Mouse (Mus musculus) CD4-positive, CD25-positive, alpha-beta regulatory T cell, adult 2 months (primary cell): ENCODE results near the gene Ap1s1.
A peak's percentile ranks its signal among the peaks of the same experiment; 100 is the strongest.

Experiments
- DNase-seq: peaks from one replicate; pipeline ENCODE4 v3.0.0-alpha.2; 2012; ENCODE audit warnings: low read depth, low spot score

Gene Ap1s1

GRCm38 (mm10) chr5:137065454-137065853 is 19.5 kb upstream of the Ap1s1 start:
- DNase-seq, result no peak

DNA sequence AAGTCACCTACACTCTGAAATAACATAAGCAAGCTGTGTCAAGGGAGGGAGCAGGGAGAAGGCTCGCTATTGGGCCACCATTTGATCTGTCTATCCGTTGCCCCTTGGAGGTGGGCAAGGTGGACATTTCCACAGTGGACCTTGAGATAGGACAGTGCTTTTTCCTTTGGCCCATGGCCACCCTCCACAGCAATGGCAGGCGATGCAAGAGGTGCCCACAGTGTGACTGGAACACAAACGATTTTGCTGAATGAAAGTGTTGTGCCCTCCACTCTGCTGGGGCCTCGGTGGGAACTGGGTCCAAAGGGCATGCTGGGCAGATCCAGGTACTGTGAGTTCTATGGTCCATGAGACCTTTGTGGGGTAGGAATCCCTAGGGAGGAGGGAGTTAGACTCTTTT is 16.7 kb upstream of the Ap1s1 start:
- no peak for DNase-seq

GRCm38 (mm10) chr5:137061809-137062481 is 16.0 kb upstream of the Ap1s1 start:
- DNase-seq, result peak; percentile 70

GRCm38 (mm10) chr5:137054873-137055272 is 8.9 kb upstream of the Ap1s1 start:
- DNase-seq, result no peak

- no peak for DNase-seq
Observed at GRCm38 (mm10) chr5:137054299-137054698, 8.4 kb upstream of the Ap1s1 start.

DNA sequence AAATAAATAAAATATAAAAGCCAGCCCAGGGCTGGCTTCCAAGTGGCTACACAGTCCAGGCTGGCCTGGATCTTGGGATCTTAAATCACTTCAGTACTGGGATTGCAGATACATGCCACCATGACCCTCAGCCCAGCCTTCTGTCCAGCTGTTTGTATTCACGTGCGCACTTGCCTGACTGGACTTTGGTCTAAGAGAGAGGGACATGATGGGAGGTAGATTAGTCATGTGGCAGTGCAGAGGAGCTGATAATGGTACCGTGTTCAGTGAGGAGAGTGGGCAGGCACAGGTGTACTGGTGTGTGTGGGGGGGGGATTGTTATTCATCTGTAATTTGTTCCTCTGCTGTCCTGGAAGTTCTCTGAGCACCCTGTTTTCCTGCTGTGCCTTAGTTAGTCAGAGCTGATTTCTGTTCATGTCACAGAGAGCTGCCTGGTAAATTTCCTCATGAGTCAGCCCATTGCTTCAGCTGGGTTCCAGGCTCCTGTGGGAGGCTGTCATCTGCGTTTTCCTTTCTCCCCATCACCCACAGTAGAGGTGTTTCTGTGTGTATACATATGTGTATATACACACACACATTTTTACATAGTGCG is 6.1 kb upstream of the Ap1s1 start:
- DNase-seq, result no peak

DNA sequence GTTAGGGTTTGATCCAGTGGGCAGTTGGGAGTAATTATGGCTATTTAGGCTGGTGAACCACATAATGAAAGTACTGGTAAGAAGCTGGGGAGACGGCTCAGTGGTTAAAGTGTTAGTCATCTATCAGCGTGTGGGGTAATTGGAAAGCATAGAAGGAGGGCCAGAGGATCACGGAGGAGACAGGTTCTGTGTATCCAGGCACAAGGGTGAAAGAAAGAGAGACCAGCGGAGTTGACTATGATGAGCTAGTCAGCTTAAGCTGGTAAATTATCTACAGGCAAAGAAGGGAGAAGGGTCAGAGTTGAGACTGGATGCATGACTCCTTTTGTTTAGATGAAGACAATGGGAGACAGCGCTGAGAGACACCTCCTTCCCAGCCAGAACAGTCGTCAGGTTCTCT is 5.2 kb upstream of the Ap1s1 start:
- DNase-seq, result no peak

- DNase-seq, result no peak
Observed at GRCm38 (mm10) chr5:137046991-137047390, 1.1 kb upstream of the Ap1s1 start.

- no peak for DNase-seq
Observed at GRCm38 (mm10) chr5:137046324-137046718, 386 bp upstream of the Ap1s1 start.

- DNase-seq, result no peak
Observed at GRCm38 (mm10) chr5:137043997-137044396, 1.9 kb downstream of the Ap1s1 start.

DNA sequence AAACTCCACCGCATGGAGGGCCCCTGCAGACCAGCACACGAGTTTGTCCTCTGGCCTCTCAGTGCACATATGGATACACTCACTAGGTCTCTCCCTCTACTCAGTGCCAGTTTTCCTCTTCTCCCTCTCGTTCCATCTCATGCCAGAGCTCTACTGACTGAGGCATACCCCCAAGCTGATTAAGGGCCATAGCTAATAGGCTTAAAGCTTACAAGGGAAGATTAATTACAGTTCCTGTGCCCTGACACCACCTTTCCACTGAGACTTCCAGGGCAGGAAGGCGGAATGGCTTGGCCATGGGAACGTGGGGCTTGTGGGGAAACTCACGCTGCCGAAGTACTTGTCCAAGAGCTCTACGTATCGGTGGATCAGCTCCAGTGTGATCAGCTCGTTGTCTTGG is 4.5 kb downstream of the Ap1s1 start:
- DNase-seq, result no peak

GRCm38 (mm10) chr5:137039453-137039852 is 6.5 kb downstream of the Ap1s1 start:
- no peak for DNase-seq

DNA sequence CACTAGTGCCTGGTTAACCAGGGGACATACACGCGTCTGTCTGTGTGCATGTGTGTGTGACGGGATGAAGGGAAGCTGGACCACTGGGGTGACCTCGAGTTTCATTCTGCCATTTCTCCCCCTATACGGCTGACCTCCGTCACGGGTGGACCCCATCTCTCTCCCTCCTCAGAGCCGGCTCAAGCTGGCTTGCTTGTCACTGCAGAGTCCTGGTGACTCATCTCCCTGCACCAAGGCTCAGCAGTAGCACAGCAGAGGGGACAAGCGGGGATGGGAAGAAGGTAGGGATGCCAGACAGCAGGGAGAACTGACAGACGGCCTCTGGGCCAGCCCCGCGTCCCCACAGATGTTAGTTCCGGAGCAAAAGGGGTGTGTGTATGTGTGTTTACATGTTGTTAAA is 9.7 kb downstream of the Ap1s1 start:
- no peak for DNase-seq

GRCm38 (mm10) chr5:137032641-137033074 is 13.3 kb downstream of the Ap1s1 start:
- peak; percentile 94 for DNase-seq

DNA sequence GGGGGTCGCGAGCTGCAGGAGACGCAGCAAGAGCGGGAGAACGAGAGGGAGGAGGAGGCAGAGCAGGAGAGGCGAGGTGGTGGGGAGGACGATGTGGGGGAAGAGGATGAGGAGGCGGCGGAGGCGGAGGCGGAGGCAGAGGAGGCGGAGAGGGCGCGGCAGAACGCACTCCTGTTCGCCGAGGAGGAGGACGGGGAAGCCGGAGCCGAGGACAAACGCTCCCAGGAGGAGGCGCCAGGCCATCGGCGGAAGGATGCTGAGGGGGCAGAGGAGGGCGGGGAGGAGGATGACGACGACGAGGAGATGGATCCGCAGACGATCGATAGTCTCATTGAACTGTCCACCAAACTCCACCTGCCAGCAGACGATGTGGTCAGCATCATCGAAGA is 13.9 kb downstream of the Ap1s1 start:
- peak; percentile 55 for DNase-seq

DNA sequence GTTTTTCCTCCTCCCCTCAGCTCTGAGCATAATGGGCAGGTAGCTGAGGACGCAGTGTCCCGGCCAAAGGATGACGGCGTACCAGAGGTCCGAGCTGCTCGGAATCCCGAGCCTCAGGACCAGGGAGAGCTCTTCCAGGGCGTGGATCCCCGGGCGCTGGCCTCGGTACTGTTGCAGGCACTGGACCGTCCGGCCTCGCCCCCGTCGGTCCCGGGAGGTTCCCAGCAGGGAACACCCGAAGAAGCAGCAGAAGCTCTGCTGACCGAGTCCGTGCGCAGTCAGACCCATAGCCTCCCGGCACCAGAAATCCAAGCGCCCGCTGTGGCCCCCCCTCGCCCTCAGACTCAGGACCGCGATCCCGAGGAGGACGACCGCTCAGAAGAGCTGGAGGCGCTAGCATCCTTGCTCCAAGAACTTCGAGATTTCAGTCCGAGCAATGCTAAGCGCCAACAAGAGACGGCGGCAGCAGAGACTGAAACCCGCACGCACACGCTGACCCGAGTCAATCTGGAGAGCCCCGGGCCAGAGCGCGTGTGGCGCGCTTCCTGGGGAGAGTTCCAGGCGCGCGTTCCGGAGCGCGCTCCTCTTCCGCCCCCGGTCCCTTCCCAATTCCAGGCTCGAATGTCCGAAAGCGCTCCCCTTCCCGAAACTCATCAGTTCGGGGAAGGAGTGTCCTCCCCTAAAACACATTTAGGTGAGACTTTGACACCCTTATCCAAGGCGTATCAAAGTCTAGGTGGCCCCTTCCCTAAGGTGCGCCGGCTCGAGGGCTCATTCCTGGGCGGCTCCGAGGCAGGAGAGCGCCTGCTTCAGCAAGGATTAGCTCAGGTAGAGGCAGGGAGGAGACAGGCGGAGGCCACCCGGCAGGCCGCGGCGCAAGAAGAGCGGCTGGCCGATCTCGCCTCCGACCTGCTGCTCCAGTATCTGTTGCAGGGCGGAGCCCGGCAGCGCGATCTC is 14.6 kb downstream of the Ap1s1 start:
- DNase-seq, result peak; percentile 20

DNA sequence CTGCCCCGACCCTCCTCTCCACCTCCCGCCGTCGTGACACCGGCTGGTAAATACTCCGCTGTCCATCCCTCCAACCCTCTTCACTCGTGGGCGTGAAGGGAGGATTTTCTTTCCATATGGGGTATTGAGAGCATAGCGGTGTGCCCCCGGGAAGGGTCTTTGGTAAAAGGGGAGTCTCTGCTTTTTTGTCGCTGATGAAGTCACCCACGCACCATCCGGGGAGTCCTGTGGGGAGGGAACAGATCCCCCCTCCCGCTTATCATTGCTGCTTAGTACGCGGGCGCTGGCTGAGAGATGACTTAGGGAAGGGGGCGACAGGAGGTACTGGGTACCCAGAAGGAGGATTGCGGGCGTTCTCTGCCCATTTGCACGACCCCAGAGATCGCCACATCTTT is 15.5 kb downstream of the Ap1s1 start:
- DNase-seq, result no peak

DNA sequence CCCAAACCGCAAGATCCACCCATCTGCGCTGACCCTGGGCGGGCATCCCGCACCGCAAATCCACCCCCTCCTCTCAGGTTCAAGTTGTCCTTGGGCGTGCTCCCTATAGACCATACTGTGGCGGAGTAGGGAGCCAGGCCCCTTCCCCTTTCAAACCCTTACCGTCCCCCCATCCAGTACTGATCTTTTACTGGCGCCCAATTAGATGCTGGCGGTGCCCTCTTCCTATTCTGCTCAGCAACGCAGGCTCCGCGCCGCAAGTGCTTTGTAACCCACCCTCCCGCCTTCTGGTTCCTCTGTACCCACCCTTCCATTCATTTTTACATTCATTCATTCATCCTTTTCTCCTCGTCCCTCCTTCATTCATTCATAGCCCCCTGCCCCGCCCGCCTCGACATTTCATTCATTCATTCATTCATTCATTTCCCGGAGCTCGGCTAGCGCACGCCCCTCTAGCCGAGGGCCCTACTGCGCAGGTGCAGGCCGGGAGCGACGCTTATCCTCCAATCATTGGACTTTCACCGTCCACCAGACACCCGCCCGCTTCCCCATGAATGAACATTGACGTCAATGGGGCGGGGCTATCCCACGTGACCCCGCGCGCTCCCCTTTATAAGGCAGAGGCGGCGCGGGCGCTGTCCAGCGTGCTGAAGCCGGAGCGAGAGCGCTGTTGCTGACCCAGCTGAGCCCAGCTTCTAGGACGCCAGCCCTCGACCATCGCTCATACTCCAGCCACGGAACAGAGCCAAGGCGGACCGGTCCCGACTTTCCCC is 16.1 kb downstream of the Ap1s1 start:
- peak; percentile 95 for DNase-seq

DNA sequence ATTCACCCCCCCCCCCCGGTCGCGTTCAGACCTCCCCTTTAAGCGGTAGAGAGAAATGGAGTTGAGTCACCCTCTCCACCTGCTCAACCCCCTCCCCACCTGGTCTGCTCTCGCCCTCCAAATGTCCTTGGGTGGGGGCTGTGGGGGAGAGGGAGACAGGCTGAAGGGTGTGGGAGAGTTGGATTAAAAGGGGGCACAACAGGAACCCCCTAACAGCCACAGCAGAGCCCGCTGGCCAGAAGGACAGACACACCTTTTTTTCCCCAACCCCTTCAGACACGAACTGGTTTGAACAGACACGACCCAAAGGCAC is 16.7 kb downstream of the Ap1s1 start:
- DNase-seq, result no peak

DNA sequence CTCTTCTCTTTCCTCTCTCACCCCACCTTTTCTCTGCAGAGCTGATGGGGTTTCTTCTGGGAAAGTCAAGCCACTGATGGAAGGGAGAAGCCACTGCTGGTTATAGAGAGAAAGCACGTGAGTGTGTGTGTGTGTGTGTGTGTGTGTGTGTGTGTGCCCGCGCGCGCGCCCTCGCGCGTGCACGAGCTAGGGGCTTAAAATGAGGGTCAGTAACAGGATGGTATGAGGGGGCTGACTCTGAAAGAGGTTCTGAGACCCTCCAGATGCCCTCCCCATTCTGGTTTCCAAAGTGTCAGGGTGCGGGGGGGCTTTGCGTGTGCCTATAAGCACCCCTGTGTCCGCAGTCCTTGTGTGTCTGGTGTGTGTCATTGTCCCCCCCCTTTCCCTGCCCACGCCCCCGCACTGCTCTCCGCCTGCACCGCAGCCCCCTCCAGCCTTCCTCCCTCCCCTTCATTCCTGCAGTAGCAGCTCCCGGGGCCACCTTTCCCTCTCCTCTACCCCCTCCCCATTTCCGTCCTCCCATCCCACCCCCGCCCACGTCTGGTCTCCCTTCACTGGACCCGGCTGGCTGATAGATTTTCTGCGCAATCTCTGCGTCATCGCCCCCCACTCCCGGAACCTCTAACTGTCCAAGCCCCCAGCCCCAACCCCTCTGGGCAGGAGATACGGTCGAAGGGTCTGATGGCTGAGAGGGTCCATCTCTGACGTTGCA is 17.2 kb downstream of the Ap1s1 start:
- peak; percentile 17 for DNase-seq

- DNase-seq, result no peak
Observed at GRCm38 (mm10) chr5:137026092-137026491, 19.8 kb downstream of the Ap1s1 start, which contains the start of gene Vgf. TSS of gene Vgf (plus strand) at chr5:137026392.
